Mouse (Mus musculus) embryo, embryonic 9.5 days (tissue): ENCODE data around the gene Iba57.
A peak's percentile ranks its signal among the peaks of the same experiment; 100 is the strongest.
"Not testable (repeated sequence)": the region's sequence is repeated elsewhere in the genome, so short reads cannot be mapped to it uniquely, and the experiment has no call there.

ENCODE experiments used
- DNase-seq: peaks from one replicate; pipeline ENCODE4 v3.0.0-alpha.2; 2017; ENCODE audit errors: extremely low spot score

Gene Iba57

DNA sequence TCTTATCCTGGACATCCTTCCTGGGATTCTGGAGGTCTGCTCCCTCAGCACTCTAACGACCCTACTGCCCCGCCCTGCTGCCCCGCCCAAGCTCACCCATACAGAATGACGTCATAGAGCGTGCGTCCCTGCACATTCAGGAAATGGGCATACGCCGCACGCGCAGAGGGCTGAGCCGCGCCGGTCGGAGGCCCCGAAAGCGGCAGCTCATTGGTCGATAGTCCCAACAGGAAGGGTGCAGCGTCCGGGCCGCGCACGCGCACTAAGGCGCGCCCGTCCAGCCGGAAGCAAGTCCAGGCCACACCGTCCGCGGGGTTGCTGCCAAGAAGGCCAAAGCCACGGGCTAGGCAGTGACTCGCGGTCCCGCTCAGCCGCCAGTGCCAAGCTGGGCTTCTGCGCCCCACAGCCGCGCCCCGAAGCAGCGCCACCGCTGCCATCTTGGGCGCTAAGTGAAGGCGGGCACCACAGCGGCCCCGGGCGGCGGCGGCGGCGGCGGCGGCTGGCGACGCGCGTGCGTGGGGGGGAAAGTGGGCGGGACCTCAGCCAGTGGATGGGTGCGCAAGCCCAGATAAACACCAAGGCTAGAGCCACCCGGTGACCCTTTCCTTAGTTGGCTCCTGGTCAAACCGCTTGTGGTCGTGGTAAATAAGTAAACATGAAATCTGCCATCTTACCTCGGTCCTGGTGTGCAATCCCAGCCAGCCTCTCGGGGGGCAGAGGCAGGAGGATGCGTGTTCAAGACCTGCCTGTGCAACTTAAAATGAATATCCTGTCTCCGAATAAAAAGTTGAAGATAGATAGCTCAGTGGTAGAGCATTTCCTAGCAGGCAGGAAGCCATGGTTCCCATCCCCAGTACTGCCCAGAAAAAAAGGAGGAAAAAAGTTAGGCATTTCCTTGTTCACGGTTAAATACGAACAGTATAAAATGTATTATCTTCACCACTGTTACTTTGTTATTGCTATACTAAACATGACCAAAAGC is at the start of gene Iba57:
Gene Iba57, minus strand, starts transcription at position 485 of the 982 bp plus-strand sequence.
- DNase-seq = peak; percentile 95

DNA sequence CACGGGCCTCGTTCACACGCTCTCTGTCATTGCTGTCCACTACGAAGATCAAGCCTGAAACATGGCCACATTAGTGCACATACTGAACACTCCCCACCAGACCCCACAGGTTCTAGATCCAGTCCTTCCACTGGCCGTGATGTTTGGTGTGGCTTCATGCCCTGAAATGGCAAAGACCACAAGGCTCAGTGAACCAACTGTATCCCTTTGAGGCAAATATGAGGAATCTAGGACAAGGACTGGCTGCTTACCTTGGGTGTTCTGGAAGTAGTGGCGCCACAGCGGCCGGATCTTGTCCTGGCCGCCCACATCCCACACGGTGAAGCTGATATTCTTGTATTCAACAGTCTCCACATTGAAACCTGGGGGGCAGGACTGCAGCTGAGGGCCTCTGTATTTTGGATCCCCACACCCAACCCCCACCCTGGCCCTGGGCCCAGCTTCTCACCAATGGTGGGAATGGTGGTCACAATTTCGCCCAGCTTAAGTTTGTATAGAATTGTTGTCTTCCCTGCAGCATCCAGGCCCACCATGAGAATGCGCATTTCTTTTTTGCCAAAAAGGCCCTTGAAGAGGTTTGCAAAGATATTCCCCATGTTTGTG is 49.5 kb upstream of the Iba57 start:
- DNase-seq = no peak

DNA sequence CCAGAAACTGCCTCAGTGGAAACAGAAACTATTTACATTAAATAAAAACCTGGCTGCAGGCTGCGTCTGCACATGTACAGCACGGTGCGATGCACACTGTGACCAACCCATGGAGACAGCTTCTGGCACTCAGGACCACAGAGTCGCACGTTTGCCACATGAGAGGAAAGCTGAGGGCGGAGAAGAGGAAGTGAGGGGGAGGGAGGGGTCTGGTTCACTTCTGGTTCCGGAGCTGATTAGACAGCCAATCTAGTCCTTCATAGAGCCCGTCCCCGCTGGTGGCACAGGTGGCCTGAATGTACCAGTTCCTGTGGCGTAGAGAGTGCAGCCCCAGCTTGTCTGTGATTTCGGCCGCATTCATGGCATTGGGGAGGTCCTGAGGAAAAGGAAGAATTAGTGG is 48.8 kb upstream of the Iba57 start:
- DNase-seq = not testable (repeated sequence)

DNA sequence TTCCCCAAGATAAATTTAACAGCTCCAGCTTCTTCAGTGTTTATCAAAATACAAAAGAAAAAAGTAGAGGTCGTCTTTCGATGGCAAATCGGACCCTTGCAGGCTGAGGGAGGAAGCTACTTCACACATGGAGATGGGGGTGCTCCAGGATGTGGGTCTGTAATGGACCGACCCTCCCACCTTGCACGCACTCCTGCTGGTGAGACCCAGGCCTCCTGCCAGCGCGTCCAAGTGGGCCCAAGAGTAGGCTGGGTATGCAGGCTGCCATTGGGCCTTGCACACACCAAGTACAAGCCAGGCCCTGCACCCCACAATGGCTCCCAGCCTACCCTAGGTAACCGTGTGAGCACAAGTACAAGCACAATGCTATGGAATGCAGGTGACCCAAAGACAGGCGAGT is 48.0 kb upstream of the Iba57 start:
- DNase-seq = not testable (repeated sequence)

DNA sequence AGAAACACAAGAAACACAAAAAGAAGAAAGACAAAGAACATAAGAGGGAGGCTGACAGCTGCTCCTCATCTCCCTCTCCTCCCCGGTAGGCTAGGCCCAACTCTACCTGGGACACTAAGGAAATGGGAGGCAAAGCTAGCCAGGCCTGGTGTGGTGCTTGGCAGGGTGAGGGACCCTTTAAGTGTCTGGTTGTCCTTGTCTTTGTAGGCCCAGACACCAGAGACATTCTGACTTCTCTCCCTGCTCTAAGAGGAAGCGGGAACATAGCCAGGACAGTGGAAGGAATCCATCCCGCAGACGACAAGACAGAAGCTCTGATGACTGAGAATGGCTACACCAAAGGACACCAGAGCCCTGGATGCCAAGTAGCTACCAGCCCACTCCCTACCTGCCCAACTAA is 46.5 kb upstream of the Iba57 start:
- DNase-seq = no peak

DNA sequence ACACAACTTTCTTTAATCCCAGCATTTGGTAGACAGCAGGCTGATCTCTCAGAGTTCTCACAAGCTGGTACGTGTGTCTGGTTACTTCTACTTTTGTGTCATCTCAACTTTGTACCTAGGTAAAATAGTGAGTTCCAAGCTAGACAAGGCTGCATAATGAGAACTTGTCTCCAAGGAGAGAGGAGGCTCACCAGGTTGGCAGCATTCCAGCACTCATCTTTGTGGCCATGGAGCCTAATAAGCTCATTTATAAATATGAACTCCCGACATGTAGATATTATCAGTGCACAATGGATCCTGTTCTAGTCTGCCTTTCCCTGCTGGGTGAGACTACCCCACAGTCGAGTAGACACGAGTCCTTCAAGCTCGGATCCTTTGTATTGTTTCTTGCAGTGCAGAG is 46.0 kb upstream of the Iba57 start:
- no peak for DNase-seq

DNA sequence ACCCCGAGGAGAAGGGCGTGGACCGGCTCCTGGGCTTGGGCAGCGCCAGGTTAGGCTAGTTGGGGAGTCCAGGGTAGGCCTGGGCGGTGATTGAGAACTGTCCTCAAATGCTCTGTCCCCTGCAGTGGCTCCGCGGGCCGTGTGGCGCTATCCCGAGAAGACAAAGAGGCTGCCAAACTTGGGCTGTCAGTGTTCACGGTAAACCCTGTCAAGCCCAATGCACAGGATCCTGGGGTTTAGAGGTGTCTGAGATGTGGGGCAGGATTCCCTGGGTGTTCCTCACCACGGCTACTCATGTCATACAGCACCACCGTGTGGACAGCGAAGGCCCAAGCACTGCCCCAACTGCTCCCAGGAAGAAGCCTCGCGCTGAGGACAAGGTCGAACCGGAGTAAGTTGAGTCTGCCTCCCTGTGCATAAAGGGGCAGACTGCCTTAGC is 45.5 kb upstream of the Iba57 start:
- peak; percentile 72 for DNase-seq

DNA sequence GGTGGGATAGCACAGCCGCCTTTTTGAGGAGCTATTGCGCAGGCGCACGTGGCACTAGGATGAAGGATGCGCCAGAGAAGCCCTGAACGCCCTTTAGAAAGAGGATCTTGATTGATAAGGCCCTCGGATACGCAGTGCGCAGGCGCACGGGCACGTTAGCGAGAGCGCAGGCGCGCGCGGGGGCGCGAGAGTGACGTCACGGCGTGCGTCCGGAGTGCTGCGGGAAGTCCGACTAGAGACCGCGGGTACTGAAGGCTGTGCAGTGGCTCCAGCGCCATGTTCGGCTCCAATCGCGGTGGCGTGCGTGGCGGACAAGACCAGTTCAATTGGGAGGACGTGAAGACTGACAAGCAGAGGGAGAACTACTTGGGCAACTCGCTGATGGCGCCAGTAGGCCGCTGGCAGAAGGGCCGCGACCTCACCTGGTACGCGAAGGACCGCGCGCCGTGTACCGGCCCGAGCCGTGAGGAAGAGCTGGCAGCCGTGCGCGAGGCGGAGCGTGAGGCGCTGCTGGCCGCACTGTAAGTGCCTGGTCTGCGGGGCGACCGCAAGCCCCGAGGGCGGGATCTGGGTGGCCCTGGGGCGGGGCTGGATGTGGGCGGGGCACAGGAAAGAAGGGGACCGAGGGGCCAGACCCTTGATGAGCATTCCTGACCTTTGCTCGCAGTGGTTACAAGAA is 44.8 kb upstream of the Iba57 start, which contains the start of gene 2310033P09Rik:
Gene 2310033P09Rik, plus strand, starts transcription at position 169 of the 679 bp plus-strand sequence.
- peak; percentile 97 for DNase-seq

DNA sequence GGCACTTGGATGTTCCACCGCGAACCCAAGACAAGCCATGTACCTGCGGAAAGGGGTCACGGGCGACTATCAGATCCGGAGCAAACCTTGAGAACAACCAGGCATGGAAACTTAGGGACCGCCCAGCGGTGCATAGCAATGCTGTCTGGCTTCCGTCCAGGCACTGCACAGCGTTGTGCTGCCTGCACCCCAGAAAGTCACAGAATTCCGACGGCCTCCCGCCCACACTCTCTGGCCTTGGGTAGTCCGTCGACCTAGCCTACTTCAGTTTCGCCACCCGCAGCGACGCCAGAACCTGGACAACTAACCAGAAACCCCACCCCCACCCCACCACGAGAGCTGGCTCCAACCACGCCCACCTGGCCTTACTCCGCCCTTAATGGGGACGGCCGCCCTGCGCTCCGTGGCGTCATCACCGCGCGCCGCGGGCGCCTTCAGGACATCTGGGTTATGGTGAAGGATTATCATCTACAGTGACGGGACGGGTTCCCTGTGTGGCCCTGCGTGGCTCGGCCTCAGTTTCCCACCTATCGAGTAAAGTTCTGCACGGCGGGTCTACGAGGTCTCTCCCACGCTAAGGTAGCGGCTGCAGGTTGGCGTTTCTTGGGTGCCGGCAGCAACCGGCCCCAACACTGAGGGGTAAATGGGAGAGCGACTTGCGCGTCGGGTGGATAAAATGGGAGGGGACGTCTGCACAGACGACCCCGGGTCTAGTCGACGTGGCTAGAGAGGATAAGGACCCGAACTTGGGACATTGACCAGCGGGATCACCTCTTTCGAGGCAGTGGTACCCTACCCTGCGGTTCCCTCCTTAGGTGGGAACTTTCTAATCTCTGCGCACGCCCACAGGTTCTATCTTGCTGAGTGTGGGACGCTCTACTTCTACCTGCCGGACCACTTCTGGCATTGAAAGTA is 38.8 kb upstream of the Iba57 start, which contains the start of gene Mrpl55:
Gene Mrpl55, plus strand, starts transcription at position 406 of the 915 bp plus-strand sequence.
- peak; percentile 97 for DNase-seq

DNA sequence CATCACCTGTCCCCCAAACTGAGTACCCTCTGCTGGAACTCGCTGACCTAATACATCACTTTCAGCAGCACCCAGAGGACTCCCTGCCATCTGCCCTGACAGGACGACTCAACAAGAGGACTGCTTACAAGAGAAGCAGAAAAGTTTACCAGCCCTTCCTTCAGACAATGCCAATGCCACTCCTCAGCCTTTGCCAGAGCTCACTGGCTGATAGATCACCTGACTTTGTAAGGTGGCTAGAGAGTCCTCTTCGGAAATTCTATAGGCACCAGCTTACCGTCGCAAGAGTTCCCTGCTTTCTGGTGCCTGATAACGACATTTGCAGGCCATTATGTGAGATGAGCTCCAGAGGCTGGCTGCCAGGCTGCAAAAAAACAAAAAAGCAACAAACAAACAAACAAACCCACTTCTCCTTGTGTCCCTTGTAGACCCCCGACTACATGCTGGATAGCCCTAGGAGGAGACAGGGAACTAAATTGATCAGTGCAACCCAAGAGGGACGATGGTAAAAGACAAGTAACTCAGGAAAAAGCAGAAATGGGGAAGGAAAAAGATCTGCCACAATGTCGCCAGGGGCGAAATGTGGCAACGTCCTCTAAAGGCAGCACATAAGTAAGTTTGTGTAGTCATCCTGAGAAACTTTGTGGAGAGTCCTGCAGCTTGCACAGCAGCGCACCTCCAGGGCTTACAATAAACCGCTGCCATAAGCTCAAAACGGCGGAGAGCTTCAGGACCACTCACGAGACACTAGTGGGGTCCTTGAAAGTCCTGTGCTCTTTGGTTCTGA is 37.9 kb upstream of the Iba57 start:
- no peak for DNase-seq

DNA sequence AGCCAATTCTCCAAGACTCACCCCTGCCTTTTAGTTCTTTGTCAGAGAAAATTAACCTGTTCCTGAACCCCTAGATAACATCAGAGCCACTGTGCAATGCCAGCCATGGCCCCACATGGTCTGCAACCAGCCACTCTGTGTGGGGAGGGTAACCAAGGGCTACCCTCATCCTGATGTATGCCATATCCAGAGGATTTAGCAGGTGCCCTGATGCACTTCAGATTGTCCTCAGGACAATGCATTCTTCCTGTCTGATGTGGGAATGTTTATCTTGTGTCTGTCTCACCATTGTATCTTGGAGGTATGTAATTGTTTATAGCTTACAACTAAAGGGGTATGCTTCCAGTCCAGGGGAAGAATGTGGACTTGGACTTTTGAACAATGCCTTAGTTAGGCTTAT is 32.7 kb upstream of the Iba57 start:
- no peak for DNase-seq

DNA sequence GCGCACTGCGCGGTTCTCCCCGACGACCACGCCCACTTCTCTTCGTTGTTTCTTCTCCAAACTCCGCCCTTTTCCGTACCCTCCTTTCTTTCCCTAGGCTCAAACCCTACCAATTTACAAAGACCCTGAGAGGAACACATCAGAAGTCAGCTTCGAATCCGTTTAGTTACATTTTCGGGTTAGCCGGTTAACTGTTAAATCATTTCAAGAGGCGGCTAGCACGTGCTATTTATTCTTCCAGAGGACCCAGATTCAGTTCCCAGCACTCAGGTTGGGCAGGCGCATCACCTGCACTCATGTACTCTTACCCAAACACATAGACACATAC is 28.5 kb upstream of the Iba57 start, which contains the start of gene Guk1:
Gene Guk1, minus strand, starts transcription at position 154 of the 328 bp plus-strand sequence.
- DNase-seq = no peak

DNA sequence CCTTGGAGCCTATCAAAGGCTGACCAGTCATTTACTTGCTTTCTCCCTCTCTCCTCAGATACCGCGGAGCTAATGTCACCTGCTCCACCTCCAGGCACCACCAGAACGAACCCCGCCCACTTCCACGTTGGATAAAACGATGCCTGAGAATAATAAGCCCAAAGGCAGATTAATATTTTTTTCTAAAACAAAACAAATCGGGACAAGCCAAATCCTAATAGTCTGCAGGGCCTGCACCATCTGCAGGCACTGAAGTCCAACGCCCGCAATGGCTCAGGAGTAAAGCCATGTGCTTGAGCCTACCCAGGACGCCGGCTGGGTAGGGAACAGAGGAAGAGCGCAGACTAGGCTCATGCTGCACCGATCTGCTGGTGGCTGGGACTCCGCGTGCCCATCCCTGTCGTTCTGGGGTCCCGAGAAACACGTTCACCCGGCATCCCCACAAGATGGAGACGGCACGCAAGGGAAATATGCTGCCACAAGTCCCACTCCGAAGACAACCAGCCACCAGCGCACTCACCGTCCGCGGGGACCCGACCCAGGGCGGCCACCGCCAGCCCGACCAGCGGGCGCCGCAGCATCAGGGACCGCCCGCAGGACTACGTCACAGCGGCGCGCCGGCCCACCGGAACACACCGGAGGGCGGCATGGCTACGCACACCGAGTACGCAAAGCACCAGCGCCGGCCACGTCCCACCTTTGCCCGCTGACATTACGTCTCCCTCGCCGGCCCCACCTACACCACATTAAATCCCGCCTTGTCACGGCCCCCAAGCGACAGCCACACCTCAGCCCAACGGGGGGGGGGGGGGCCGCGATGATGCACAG is 27.9 kb upstream of the Iba57 start:
- peak; percentile 92 for DNase-seq

DNA sequence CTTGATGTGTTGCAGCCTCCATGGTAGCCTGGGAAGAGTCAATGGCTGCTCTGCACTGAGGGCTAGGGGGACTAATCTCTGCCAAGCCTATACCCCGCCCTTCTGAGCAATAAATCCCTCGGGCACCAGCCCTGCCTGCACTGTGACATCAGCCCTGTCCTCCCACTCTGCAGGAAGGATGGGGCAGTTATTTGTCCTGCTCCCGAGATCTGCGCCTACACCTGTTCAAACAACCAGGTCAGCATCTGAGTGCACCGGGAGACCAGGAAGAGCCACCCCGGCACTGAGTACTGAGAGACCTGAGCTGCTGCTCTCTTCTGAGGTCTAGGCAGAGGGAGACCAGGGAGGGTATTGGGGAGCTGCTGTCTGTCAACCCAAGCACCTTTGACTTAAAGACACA is 24.2 kb upstream of the Iba57 start:
- DNase-seq = no peak

DNA sequence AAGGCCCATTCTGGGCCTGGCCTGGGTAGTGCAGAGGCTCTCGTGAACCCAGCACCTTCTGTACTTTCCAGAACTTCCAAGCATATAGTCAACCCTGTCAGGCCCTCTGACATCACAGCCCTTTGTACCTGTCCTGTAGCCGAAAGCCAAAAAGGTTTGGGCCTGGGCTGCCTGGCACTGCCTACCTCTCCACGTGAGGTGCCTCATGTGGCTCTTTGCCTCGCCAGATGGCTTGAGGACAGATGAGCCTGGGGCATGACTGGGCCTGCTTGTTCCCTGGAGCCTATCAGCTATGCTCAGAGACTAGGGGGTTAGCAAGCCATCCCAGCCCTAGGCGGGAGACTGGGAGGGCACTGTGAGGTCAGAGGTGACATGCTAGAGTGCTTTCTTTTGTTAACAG is 22.0 kb upstream of the Iba57 start:
- DNase-seq = no peak

DNA sequence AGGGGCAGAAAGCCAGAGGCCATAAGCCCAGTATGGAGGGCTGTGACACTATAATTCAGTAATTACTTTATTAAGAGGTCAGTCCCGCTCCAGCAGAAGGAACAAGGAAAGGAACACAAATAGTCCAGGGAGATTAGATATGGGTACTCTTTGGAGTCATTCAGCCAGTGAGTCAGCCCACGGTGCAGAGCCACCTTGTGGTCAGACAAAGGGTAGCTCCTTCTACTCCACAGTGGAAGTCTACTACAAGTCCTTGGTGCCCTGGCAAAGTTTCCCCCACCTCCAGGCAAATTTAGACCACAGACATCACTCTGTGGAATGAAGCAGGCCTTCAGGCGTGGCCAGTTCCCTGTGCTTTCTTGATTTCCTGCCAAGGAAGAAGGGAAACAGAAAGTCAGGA is 20.3 kb upstream of the Iba57 start:
- no peak for DNase-seq

DNA sequence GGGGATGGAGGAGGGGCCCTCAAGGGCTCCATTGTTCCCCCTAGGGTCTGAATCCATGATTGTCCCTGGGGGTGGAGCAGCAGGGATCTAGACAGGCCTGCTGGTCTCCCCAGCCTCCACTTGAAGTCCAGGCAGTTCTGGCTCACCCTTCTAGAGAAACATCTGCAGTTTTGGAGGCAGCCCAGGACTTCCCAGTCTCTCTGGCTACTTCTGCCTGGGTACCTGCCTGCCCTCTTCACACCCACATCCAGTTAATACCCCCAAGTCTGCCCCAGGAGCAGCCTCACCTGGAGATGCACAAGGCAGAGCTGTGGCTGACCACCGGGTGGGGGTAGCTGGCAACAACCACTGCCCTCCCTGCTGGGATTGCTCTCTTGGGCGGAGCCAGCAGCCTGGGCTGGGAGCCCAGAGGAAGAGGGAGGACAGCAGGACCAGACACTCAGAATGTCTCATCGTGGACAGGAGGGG is 19.4 kb upstream of the Iba57 start, which contains the start of gene Gjc2:
Gene Gjc2, minus strand, starts transcription at position 350 of the 468 bp plus-strand sequence.
- DNase-seq = no peak

DNA sequence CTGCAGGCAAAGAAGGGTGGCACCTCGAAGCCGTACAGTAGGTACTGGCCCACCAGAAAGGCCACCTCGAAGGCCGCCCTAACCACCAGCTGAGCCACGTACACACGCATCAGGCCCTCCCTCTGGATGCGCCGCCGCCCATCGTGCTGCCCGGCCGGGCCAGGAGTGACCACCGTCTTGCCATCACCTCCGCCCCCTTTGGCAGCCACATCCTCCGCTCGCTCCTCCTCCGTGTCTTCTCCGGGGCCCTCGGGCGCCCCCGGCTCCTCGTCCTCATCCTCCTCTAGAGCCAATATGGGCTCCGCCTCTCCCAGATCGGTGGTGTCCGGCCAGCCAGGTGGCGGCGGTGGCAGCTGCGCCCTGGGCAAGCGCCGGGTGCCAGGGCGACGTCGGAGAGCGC is 13.4 kb upstream of the Iba57 start:
- DNase-seq = no peak

DNA sequence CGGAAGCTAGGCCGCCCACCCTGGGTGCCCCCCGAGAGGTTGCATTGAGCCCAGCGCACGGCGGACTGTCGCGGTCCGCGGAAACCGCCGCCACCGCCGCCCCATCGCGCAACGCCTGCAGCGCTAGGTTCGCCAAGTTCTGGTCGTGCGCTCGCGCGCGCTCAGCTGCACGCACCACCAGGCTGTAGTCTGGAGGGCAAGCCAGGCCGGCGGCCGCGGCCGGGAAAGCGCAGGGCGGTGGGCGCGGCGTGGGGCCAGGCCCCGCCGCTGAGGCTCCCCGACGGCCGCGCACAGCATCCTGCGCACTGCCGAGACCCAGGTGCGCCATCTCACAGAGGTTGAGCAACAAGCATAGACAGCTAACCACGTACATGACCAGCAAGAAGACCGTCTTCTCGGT is 12.9 kb upstream of the Iba57 start:
- DNase-seq = no peak
